In the genomic region with DNA sequence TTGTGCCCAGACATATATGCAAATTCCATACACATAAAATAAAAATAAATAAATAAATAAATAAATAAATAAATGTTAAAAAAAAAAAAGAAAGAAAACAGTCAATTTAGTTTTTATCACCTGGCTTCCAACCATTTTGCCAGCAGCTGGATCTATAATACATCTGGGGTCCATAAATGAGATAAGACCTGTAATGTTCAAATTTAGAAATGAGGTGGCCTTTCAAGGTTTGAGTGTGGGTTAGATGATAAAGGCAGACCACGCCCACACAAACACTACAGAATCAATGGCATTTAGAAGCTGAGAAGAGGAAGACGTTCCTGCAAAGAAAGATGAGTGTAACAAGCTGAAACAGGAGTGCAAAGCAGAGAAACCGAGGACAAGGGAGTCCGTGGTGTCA, we compare ENCODE assay signal across 24 mouse cellular contexts. TPM values are rescaled to one million over a fixed set of nuclear protein-coding genes. Genes with fewer than 3 reads are reported as not detected.
A peak's percentile ranks its signal among the peaks of the same experiment; 100 is the strongest.
DNase-seq lines count a peak whose midpoint lies in the region; ATAC-seq and TF ChIP-seq lines count a peak whose summit lies in the region.
"Had no signal": no experiment of that assay in that cellular context is flagged by ENCODE, and none has a peak within 500 bp of the region (broad histone marks: within the 10 kb centered on the region; RNA-seq: fewer than 3 reads in every experiment).

No protein-coding gene starts in this region.

- no peak for TF ChIP-seq RAD21 in MEL (IDR thresholded peaks at IDR 0.05; ENCODE audit: low read depth, low read length)

- H3K9me3 ChIP-seq in MEL (replicated peaks; ENCODE audit: insufficient read depth, low read length) = no peaks in the 10 kb centered on the region
- H3K9me3 ChIP-seq in liver, embryonic 13.5 days (replicated peaks) = no peaks in the 10 kb centered on the region
- no peaks in the 10 kb centered on the region for H3K9me3 ChIP-seq in liver, postnatal 0 days (ENCODE audit: low read length)
- H3K9me3 ChIP-seq in kidney, embryonic 16.5 days (ENCODE audit: low read length) = no peaks in the 10 kb centered on the region
- no peaks in the 10 kb centered on the region for H3K9me3 ChIP-seq in neural tube, embryonic 15.5 days (replicated peaks)
- H3K9me3 ChIP-seq: embryonic facial prominence, embryonic 10.5 days; forebrain, embryonic 13.5 days; heart, embryonic 10.5 days; heart, embryonic 15.5 days; hindbrain, embryonic 13.5 days had no signal

- TF ChIP-seq POLR2A in MEL (IDR thresholded peaks at IDR 0.05; ENCODE audit: control insufficient read depth in 1 of 2, insufficient read depth in 1 of 2, low read depth in 1 of 2, low read length in 2 of 2, poor library complexity in 1 of 2) = no peak

- 24% methylated on average over 4 of the region's 4 CpGs for WGBS in liver, embryonic 13.5 days (ENCODE audit: insufficient replicate concordance)
- 41% methylated on average over 4 of the region's 4 CpGs for WGBS in liver, postnatal 0 days (ENCODE audit: insufficient replicate concordance)
- 77% methylated on average over 4 of the region's 4 CpGs for WGBS in kidney, embryonic 16.5 days
- 81% methylated on average over 4 of the region's 4 CpGs for WGBS in neural tube, embryonic 15.5 days

- H3K4me1 ChIP-seq in MEL (ENCODE audit: control insufficient read depth in 1 of 2, insufficient read depth in 2 of 2, low read length in 2 of 2) = peaks cover 0 to 18% of the 10 kb centered on the region in 2 experiments; a peak in 3 of 4 replicates
- peaks cover 47% of the 10 kb centered on the region for H3K4me1 ChIP-seq in liver, embryonic 13.5 days (replicated peaks)
- H3K4me1 ChIP-seq in liver, postnatal 0 days (ENCODE audit: insufficient read depth) = peaks cover 17% of the 10 kb centered on the region
- peaks cover 16% of the 10 kb centered on the region for H3K4me1 ChIP-seq in kidney, embryonic 16.5 days (ENCODE audit: insufficient read depth, low read length)
- peaks cover 15% of the 10 kb centered on the region; the same call in 1 of the 2 replicates for H3K4me1 ChIP-seq in neural tube, embryonic 15.5 days

- no peaks in the 10 kb centered on the region; the same call in 1 of the 2 replicates for H3K79me2 ChIP-seq in MEL (ENCODE audit: control insufficient read depth, insufficient read depth, low read length, poor library complexity)

- peak; percentile 73 for DNase-seq in MEL (ENCODE audit: low read depth, low spot score)
- peak; percentile 63 for DNase-seq in c-Kit-positive CD71-positive TER-119-positive erythroid progenitor cells, embryonic 14.5 days (ENCODE audit: low spot score)
- peak; percentile 50 for DNase-seq in liver, embryonic 13.5 days
- no peak for DNase-seq in liver, postnatal 0 days
- no peak for DNase-seq in adrenal gland, adult (ENCODE audit: inconsistent age in 2 of 2, low spot score in 1 of 2)
- DNase-seq in heart, adult 18-20 months = no peak
- DNase-seq: adrenal gland, postnatal 14 days; cerebellum, adult 2 months; cerebellum, postnatal 10 days; forebrain, postnatal 0 days; gastrocnemius, adult 2 months; gastrocnemius, postnatal 25 days; heart, adult 11 months; heart, postnatal 14 days had no signal

- no peak overlapping the region for H3K4me3 ChIP-seq in MEL (ENCODE audit: control insufficient read depth in 1 of 2, insufficient read depth in 1 of 2, low read depth in 2 of 2, low read length in 2 of 2)
- no peak overlapping the region for H3K4me3 ChIP-seq in liver, embryonic 13.5 days (replicated peaks)
- no peak overlapping the region for H3K4me3 ChIP-seq in liver, postnatal 0 days (ENCODE audit: low read depth, low read length)
- no peak overlapping the region for H3K4me3 ChIP-seq in kidney, embryonic 16.5 days (ENCODE audit: low read length)
- no peak overlapping the region for H3K4me3 ChIP-seq in neural tube, embryonic 15.5 days (replicated peaks)
- H3K4me3 ChIP-seq: embryonic facial prominence, embryonic 10.5 days; forebrain, embryonic 13.5 days; gastrocnemius, adult 2 months; heart, embryonic 10.5 days; heart, embryonic 15.5 days; hindbrain, embryonic 13.5 days had no signal

- TF ChIP-seq CTCF in MEL (IDR thresholded peaks at IDR 0.05 in 2 of 3, conservative IDR thresholded peaks at IDR 0.05 in 1 of 3; ENCODE audit: control insufficient read depth in 1 of 3, insufficient read depth in 1 of 3, low read depth in 2 of 3, low read length in 3 of 3, poor library complexity in 1 of 3, severe bottlenecking in 1 of 3) = no peak
- no peak for TF ChIP-seq CTCF in liver, postnatal 0 days (IDR thresholded peaks at IDR 0.05; ENCODE audit: low read depth)

- H3K4me2 ChIP-seq in liver, embryonic 13.5 days = peak overlapping the region; percentile 41
- H3K4me2 ChIP-seq in liver, postnatal 0 days (ENCODE audit: low read depth, low read length) = no peak overlapping the region
- no peak overlapping the region for H3K4me2 ChIP-seq in kidney, embryonic 16.5 days (replicated peaks; ENCODE audit: low read depth, low read length)
- no peak overlapping the region for H3K4me2 ChIP-seq in neural tube, embryonic 15.5 days
- H3K4me2 ChIP-seq: forebrain, embryonic 13.5 days; heart, embryonic 15.5 days; hindbrain, embryonic 13.5 days had no signal

- peaks cover 0 to 16% of the 10 kb centered on the region in 2 experiments; a peak in 2 of 4 replicates for H3K36me3 ChIP-seq in MEL (ENCODE audit: control insufficient read depth in 1 of 2, insufficient read depth in 2 of 2, low read length in 2 of 2)
- no peaks in the 10 kb centered on the region for H3K36me3 ChIP-seq in liver, embryonic 13.5 days
- H3K36me3 ChIP-seq in liver, postnatal 0 days (replicated peaks; ENCODE audit: insufficient read depth, low read length) = no peaks in the 10 kb centered on the region
- no peaks in the 10 kb centered on the region for H3K36me3 ChIP-seq in kidney, embryonic 16.5 days (ENCODE audit: insufficient read depth, low read length)
- no peaks in the 10 kb centered on the region for H3K36me3 ChIP-seq in neural tube, embryonic 15.5 days
- H3K36me3 ChIP-seq: embryonic facial prominence, embryonic 10.5 days; heart, embryonic 10.5 days; heart, embryonic 15.5 days; hindbrain, embryonic 13.5 days had no signal

- TF ChIP-seq EP300 in MEL (IDR thresholded peaks at IDR 0.05; ENCODE audit: low read depth in 1 of 2, low read length in 2 of 2) = peak in 1 of 2 experiments; percentile 62; a peak in 2 of 4 replicates
- peak; percentile 74 for TF ChIP-seq EP300 in liver, postnatal 0 days (IDR thresholded peaks at IDR 0.05; ENCODE audit: low read depth)

- H3K27me3 ChIP-seq in MEL (ENCODE audit: control insufficient read depth in 1 of 2, insufficient read depth in 2 of 2, low read length in 2 of 2) = no peaks in the 10 kb centered on the region
- H3K27me3 ChIP-seq in liver, embryonic 13.5 days = peaks cover 25% of the 10 kb centered on the region
- H3K27me3 ChIP-seq in liver, postnatal 0 days (ENCODE audit: insufficient read depth, low read length) = peaks cover 9% of the 10 kb centered on the region; the same call in 1 of the 2 replicates
- peaks cover 16% of the 10 kb centered on the region for H3K27me3 ChIP-seq in kidney, embryonic 16.5 days (ENCODE audit: insufficient read depth, low read length)
- 0 out of 2 replicates have a peak, but pooled peaks cover 7% of the 10 kb centered on the region for H3K27me3 ChIP-seq in neural tube, embryonic 15.5 days (replicated peaks)
- H3K27me3 ChIP-seq: CH12.LX had no signal

- no peak overlapping the region for H3K9ac ChIP-seq in MEL (ENCODE audit: control insufficient read depth, low read depth, low read length, poor library complexity, severe bottlenecking)
- H3K9ac ChIP-seq in liver, embryonic 13.5 days = no peak overlapping the region
- no peak overlapping the region for H3K9ac ChIP-seq in liver, postnatal 0 days (replicated peaks)
- no peak overlapping the region for H3K9ac ChIP-seq in kidney, embryonic 16.5 days (replicated peaks; ENCODE audit: low read length)
- no peak overlapping the region for H3K9ac ChIP-seq in neural tube, embryonic 15.5 days (replicated peaks)
- H3K9ac ChIP-seq: forebrain, embryonic 13.5 days; forebrain, postnatal 0 days; heart, embryonic 15.5 days; hindbrain, embryonic 13.5 days had no signal

- H3K27ac ChIP-seq in MEL (ENCODE audit: control insufficient read depth, low read depth, low read length) = no peak overlapping the region
- no peak overlapping the region; the same call in none of the 2 replicates for H3K27ac ChIP-seq in liver, embryonic 13.5 days
- no peak overlapping the region for H3K27ac ChIP-seq in liver, postnatal 0 days (ENCODE audit: low read depth)
- H3K27ac ChIP-seq in kidney, embryonic 16.5 days (ENCODE audit: low read length) = no peak overlapping the region
- no peak overlapping the region for H3K27ac ChIP-seq in neural tube, embryonic 15.5 days (replicated peaks)
- H3K27ac ChIP-seq: embryonic facial prominence, embryonic 10.5 days; forebrain, embryonic 13.5 days; gastrocnemius, adult 2 months; heart, embryonic 10.5 days; heart, embryonic 15.5 days; hindbrain, embryonic 13.5 days; hindbrain, postnatal 0 days had no signal

- peak; percentile 70 for ATAC-seq in liver, embryonic 13.5 days (ENCODE audit: low read depth)
- no peak for ATAC-seq in liver, postnatal 0 days
- no peak for ATAC-seq in kidney, embryonic 16.5 days (ENCODE audit: low FRiP score, low TSS enrichment)
- ATAC-seq in neural tube, embryonic 15.5 days (ENCODE audit: low FRiP score) = no peak
- ATAC-seq: forebrain, embryonic 13.5 days; forebrain, postnatal 0 days; hindbrain, postnatal 0 days had no signal

RNA-seq across cellular contexts. Expression of a gene that starts 26.0 kb away (rescaled TPM):
- total RNA-seq in MEL (2012; rRNA removed) = 0.04 and 0.07 TPM in 2 replicates
- under 1 TPM in 1 of 2 experiments, not detected in 1; 0.38 TPM for polyA plus RNA-seq in MEL (2012; ENCODE audit: insufficient read depth in 1 of 2, insufficient read length in 2 of 2, low read depth in 1 of 2, low replicate concordance in 2 of 2, missing spikeins in 1 of 2)
- polyA plus RNA-seq in liver, embryonic 13.5 days (2015; fragmentation: Nextera tagmentation; extraction: Ambion mirVana) = 0.08 and 0.16 TPM in 2 replicates
- polyA plus RNA-seq in liver, postnatal 0 days (2015; fragmentation: Nextera tagmentation; extraction: Ambion mirVana) = 0.13 and 0.15 TPM in 2 replicates
- 0.32 and 0.41 TPM in 2 replicates for polyA plus RNA-seq in kidney, embryonic 16.5 days (2015; fragmentation: Nextera tagmentation; extraction: Ambion mirVana)
- total RNA-seq in heart, adult 18-20 months (2021) = under 1 TPM; 0.39 to 0.94 TPM
- 0.37 and 0.44 TPM in 2 replicates for polyA plus RNA-seq in neural tube, embryonic 15.5 days (2015; fragmentation: Nextera tagmentation; extraction: Ambion mirVana)
- total RNA-seq: hematopoietic stem cell, adult 5-6 weeks had no signal

RNA-seq across cellular contexts. Expression of a gene that starts 28.8 kb away (rescaled TPM):
- total RNA-seq in MEL (2012; rRNA removed) = 20.1 and 24.8 TPM in 2 replicates
- polyA plus RNA-seq in MEL (2012; ENCODE audit: insufficient read depth in 1 of 2, insufficient read length in 2 of 2, low read depth in 1 of 2, low replicate concordance in 2 of 2, missing spikeins in 1 of 2) = 10 to 100 TPM in 1 of 2 experiments, not detected in 1; 86.7 TPM
- polyA plus RNA-seq in liver, embryonic 13.5 days (2015; fragmentation: Nextera tagmentation; extraction: Ambion mirVana) = 38.1 and 41.2 TPM in 2 replicates
- polyA plus RNA-seq in liver, postnatal 0 days (2015; fragmentation: Nextera tagmentation; extraction: Ambion mirVana) = 17.9 and 22.2 TPM in 2 replicates
- 94.3 and 102 TPM in 2 replicates for polyA plus RNA-seq in kidney, embryonic 16.5 days (2015; fragmentation: Nextera tagmentation; extraction: Ambion mirVana)
- 10 to 100 TPM; 25.6 to 26.8 TPM for total RNA-seq in heart, adult 18-20 months (2021)
- 142 and 153 TPM in 2 replicates for polyA plus RNA-seq in neural tube, embryonic 15.5 days (2015; fragmentation: Nextera tagmentation; extraction: Ambion mirVana)

RNA-seq across cellular contexts. Expression of a gene that starts 41.1 kb away (rescaled TPM):
- total RNA-seq in MEL (2012; rRNA removed) = 36.4 and 38.0 TPM in 2 replicates
- polyA plus RNA-seq in MEL (2012; ENCODE audit: insufficient read depth in 1 of 2, insufficient read length in 2 of 2, low read depth in 1 of 2, low replicate concordance in 2 of 2, missing spikeins in 1 of 2) = 10 to 100 TPM in 1 of 2 experiments, not detected in 1; 40.4 TPM
- polyA plus RNA-seq in liver, embryonic 13.5 days (2015; fragmentation: Nextera tagmentation; extraction: Ambion mirVana) = 18.1 and 18.9 TPM in 2 replicates
- 14.8 and 17.0 TPM in 2 replicates for polyA plus RNA-seq in liver, postnatal 0 days (2015; fragmentation: Nextera tagmentation; extraction: Ambion mirVana)
- polyA plus RNA-seq in kidney, embryonic 16.5 days (2015; fragmentation: Nextera tagmentation; extraction: Ambion mirVana) = 29.7 and 34.4 TPM in 2 replicates
- 10 to 100 TPM; 67.1 to 68.3 TPM for total RNA-seq in heart, adult 18-20 months (2021)
- 33.4 and 34.8 TPM in 2 replicates for polyA plus RNA-seq in neural tube, embryonic 15.5 days (2015; fragmentation: Nextera tagmentation; extraction: Ambion mirVana)

RNA-seq across cellular contexts. Expression of a gene that starts 48.4 kb away (rescaled TPM):
- not detected in 2 replicates for total RNA-seq in MEL (2012; rRNA removed)
- polyA plus RNA-seq in MEL (2012; ENCODE audit: insufficient read depth in 1 of 2, insufficient read length in 2 of 2, low read depth in 1 of 2, low replicate concordance in 2 of 2, missing spikeins in 1 of 2) = under 1 TPM in 1 of 2 experiments, not detected in 1; 0.04 TPM
- 8.4 and 9.2 TPM in 2 replicates for polyA plus RNA-seq in liver, embryonic 13.5 days (2015; fragmentation: Nextera tagmentation; extraction: Ambion mirVana)
- polyA plus RNA-seq in liver, postnatal 0 days (2015; fragmentation: Nextera tagmentation; extraction: Ambion mirVana) = 49.8 and 55.8 TPM in 2 replicates
- 9.4 and 10.0 TPM in 2 replicates for polyA plus RNA-seq in kidney, embryonic 16.5 days (2015; fragmentation: Nextera tagmentation; extraction: Ambion mirVana)
- total RNA-seq in heart, adult 18-20 months (2021) = 1 to 10 TPM; 6.2 to 8.7 TPM
- polyA plus RNA-seq in neural tube, embryonic 15.5 days (2015; fragmentation: Nextera tagmentation; extraction: Ambion mirVana) = 1.2 and 1.4 TPM in 2 replicates
- total RNA-seq: hematopoietic stem cell, adult 5-6 weeks had no signal
- polyA plus RNA-seq: embryonic facial prominence, embryonic 10.5 days had no signal

Comparison
In these comparisons a context has a peak if more than half of its experiments do, and no peak if none do; other contexts are left out.
1. DNase-seq: peak in MEL (single experiment), c-Kit-positive CD71-positive TER-119-positive erythroid progenitor cells, embryonic 14.5 days (single experiment) and liver, embryonic 13.5 days (single experiment); none in liver, postnatal 0 days (single experiment), adrenal gland, adult (0 of 2) and heart, adult 18-20 months (0 of 2).